Mouse (Mus musculus): Measurements from ENCODE around the gene Npff.

- TF ChIP-seq CTCF (IDR thresholded peaks at IDR 0.05; ENCODE audit: low read depth, low read length), result no peak
- no peak for TF ChIP-seq POLR2A (IDR thresholded peaks at IDR 0.05; ENCODE audit: borderline replicate concordance, low read depth, low read length)
Measured at GRCm38 (mm10) chr15:102498322-102498721, 26.4 kb downstream of the Npff start.
